Mouse (Mus musculus): ENCODE measurements around the gene Gm8773. TPM values are rescaled to one million over a fixed set of nuclear protein-coding genes. Genes with fewer than 3 reads are reported as not detected.

The Gm8773 gene
- total and polyA plus RNA-seq, 3 experiments, result 1.6 TPM; not detected in 2

DNA sequence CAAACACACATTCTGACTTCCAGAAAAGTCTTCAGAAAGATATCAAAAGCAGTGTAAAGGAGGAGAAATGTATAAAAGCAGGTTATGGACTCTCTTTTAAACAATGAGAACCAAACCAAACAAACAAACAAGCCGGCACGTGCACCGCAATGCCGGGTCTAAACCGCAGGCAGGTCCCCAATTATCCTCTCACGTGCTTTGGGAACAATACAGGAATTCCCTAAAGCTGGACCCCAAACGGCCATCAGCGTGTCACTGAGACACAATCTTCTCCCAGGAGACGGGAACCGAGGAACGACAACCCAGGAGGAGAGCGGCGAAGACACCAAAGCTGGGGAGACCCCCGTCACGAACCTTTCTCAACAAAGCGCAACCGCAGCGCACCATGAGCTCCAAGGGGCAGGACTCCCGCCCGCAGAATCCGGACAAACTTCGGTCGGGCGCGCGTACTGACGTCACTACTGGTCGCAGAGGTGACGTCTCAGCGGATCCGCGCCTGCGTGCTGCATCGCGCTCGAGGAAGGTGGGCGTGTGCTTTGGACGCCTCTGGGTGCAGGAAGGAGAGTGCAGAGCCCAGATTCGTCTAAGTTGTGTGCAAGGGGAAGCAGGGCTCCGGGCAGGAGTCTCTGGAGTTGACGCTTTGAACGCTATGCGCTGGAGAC lies 14.4 kb upstream of the Gm8773 start, which contains the start of gene Gtpbp10:
Gene Gtpbp10, minus strand, starts transcription at position 460 of the 662 bp plus-strand sequence.
- Histone ChIP-seq H3K9me3 (replicated peaks; ENCODE audit: low read length) (peaks cover 4% of the 10 kb centered on the region), H3K27ac (ENCODE audit: insufficient read depth, low read depth) (no peak within 1 kb of the TSS), H3K79me2 (replicated peaks; ENCODE audit: control insufficient read depth, extremely low read depth, insufficient read depth, poor library complexity, severe bottlenecking) (no peaks in the 10 kb centered on the region), H3K4me3 (replicated peaks in 1 of 3; ENCODE audit: low read depth in 2 of 3, low read length in 2 of 3, poor library complexity in 1 of 3) (no peak within 1 kb of the TSS), H3K27me3 (replicated peaks) (no peaks in the 10 kb centered on the region), H3K36me3 (replicated peaks in 1 of 2; ENCODE audit: control insufficient read depth in 1 of 2, insufficient read depth in 1 of 2, low read length in 1 of 2) (no peaks in the 10 kb centered on the region), H3K4me1 (ENCODE audit: control insufficient read depth in 1 of 2, insufficient read depth in 2 of 2) (peaks cover 0 to 9% of the 10 kb centered on the region in 2 experiments; a peak in 2 of 4 replicates), H3K9ac (ENCODE audit: insufficient read depth, low read depth) (no peak within 1 kb of the TSS), H3K4me2 (ENCODE audit: insufficient read depth, low read depth, poor library complexity, severe bottlenecking) (no peak within 1 kb of the TSS)
- no peak for DNase-seq (ENCODE audit: extremely low read depth)
- in situ Hi-C loops (cut with MboI; ENCODE audit: low pct_ligation_motif_present, low pct_unique_long_range_greater_than_20kb, low sequenced_read_pairs), result no loop called here
- TF ChIP-seq BHLHE40 (IDR thresholded peaks at IDR 0.05; ENCODE audit: low read depth, low read length), result no peak
- no peak for TF ChIP-seq ELF1 (IDR thresholded peaks at IDR 0.05; ENCODE audit: low read depth, low read length)
- TF ChIP-seq ZNF384 (IDR thresholded peaks at IDR 0.05; ENCODE audit: low read depth, low read length), result no peak
- no peak for TF ChIP-seq JUN (IDR thresholded peaks at IDR 0.05; ENCODE audit: insufficient read depth, low read depth, low read length)
- TF ChIP-seq KAT2A (IDR thresholded peaks at IDR 0.05; ENCODE audit: insufficient replicate concordance, low read length), result no peak
- no peak for TF ChIP-seq SMC3 (IDR thresholded peaks at IDR 0.05; ENCODE audit: low read depth, low read length)
- TF ChIP-seq UBTF (IDR thresholded peaks at IDR 0.05; ENCODE audit: low read depth, low read length), result no peak
- TF ChIP-seq POLR2A (IDR thresholded peaks at IDR 0.05; ENCODE audit: low read depth, low read length), result no peak
- no peak for TF ChIP-seq JUND (conservative IDR thresholded peaks at IDR 0.05; ENCODE audit: low read depth, low read length)
- TF ChIP-seq PAX5 (IDR thresholded peaks at IDR 0.05; ENCODE audit: low read length), result no peak
- no peak for TF ChIP-seq EP300 (IDR thresholded peaks at IDR 0.05; ENCODE audit: low read length)
- no peak for TF ChIP-seq USF2 (conservative IDR thresholded peaks at IDR 0.05; ENCODE audit: low read depth, low read length)
- TF ChIP-seq CTCF (conservative IDR thresholded peaks at IDR 0.05 in 1 of 2, IDR thresholded peaks at IDR 0.05 in 1 of 2; ENCODE audit: low read depth in 2 of 2, low read length in 2 of 2), result no peak
- no peak for TF ChIP-seq E2F4 (IDR thresholded peaks at IDR 0.05; ENCODE audit: insufficient replicate concordance, low read depth, low read length)
- no peak for TF ChIP-seq USF1 (IDR thresholded peaks at IDR 0.05; ENCODE audit: low read depth, low read length)
- no peak for TF ChIP-seq GABPA (IDR thresholded peaks at IDR 0.05; ENCODE audit: insufficient replicate concordance, low read depth, low read length)
- TF ChIP-seq MAZ (IDR thresholded peaks at IDR 0.05; ENCODE audit: low read depth, low read length), result no peak
- no peak for TF ChIP-seq NELFE (IDR thresholded peaks at IDR 0.05; ENCODE audit: low read depth, low read length)
- TF ChIP-seq NRF1 (IDR thresholded peaks at IDR 0.05; ENCODE audit: low read depth, low read length), result no peak
- no peak for TF ChIP-seq TCF12 (IDR thresholded peaks at IDR 0.05; ENCODE audit: low read depth, low read length)
- dilution Hi-C loops (cut with MboI; ENCODE audit: extremely low pct_ligation_motif_present, extremely low pct_unique_long_range_greater_than_20kb, low sequenced_read_pairs), result no loop called here

DNA sequence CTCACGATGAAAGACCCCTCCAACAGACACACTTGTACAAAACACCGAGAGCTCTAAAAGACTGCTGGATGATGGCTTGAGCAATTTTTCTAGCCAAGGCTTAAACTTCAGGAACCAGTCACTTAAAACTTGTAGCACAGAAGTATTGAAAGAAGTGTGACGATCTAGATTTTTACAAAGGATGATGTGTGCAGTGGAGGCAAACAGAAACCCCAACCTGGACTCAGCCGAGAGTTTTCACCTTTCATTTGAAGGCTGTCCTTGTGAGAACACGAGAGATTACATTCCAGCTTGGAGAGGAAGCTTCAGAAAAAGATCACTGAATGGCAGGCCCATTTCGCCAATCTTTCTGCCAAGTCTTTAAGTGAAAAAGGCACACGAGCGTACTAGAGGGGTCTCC lies 13.8 kb upstream of the Gm8773 start:
- no peak for DNase-seq (ENCODE audit: extremely low read depth)
- H3K4me1 ChIP-seq (ENCODE audit: control insufficient read depth in 1 of 2, insufficient read depth in 2 of 2), result peaks cover 0 to 9% of the 10 kb centered on the region in 2 experiments; a peak in 2 of 4 replicates
- H3K27ac ChIP-seq (ENCODE audit: insufficient read depth, low read depth), result no peak overlapping the region
- H3K36me3 ChIP-seq (replicated peaks in 1 of 2; ENCODE audit: control insufficient read depth in 1 of 2, insufficient read depth in 1 of 2, low read length in 1 of 2), result no peaks in the 10 kb centered on the region
- no peaks in the 10 kb centered on the region for H3K79me2 ChIP-seq (replicated peaks; ENCODE audit: control insufficient read depth, extremely low read depth, insufficient read depth, poor library complexity, severe bottlenecking)
- TF ChIP-seq CHD2 (IDR thresholded peaks at IDR 0.05; ENCODE audit: low read length) (no peak), ZC3H11A (IDR thresholded peaks at IDR 0.05; ENCODE audit: low read depth, low read length) (no peak), MXI1 (IDR thresholded peaks at IDR 0.05; ENCODE audit: low read depth, low read length) (no peak), BHLHE40 (IDR thresholded peaks at IDR 0.05; ENCODE audit: low read depth, low read length) (no peak), ZKSCAN1 (IDR thresholded peaks at IDR 0.05; ENCODE audit: borderline replicate concordance, low read depth, low read length) (no peak), ZMIZ1 (IDR thresholded peaks at IDR 0.05; ENCODE audit: low read depth, low read length) (no peak), POLR2A (IDR thresholded peaks at IDR 0.05; ENCODE audit: low read depth, low read length) (no peak), MEF2A (IDR thresholded peaks at IDR 0.05; ENCODE audit: borderline replicate concordance, low read depth, low read length) (no peak)
- no peak overlapping the region for H3K4me3 ChIP-seq (replicated peaks in 1 of 3; ENCODE audit: low read depth in 2 of 3, low read length in 2 of 3, poor library complexity in 1 of 3)
- no peaks in the 10 kb centered on the region for H3K27me3 ChIP-seq (replicated peaks)
- dilution Hi-C loops (cut with MboI; ENCODE audit: extremely low pct_ligation_motif_present, extremely low pct_unique_long_range_greater_than_20kb, low sequenced_read_pairs), result no loop called here
- in situ Hi-C loops (cut with MboI; ENCODE audit: low pct_ligation_motif_present, low pct_unique_long_range_greater_than_20kb, low sequenced_read_pairs), result no loop called here
- no peak overlapping the region for H3K4me2 ChIP-seq (ENCODE audit: insufficient read depth, low read depth, poor library complexity, severe bottlenecking)
- no peaks in the 10 kb centered on the region for H3K9me3 ChIP-seq (replicated peaks; ENCODE audit: low read length)
- no peak overlapping the region for H3K9ac ChIP-seq (ENCODE audit: insufficient read depth, low read depth)

All from CH12.LX (cell line).